Mouse (Mus musculus) forebrain, embryonic 14.5 days (tissue): Measurements from ENCODE around the gene Nxph3. TPM values are rescaled to one million over a fixed set of nuclear protein-coding genes. Genes with fewer than 3 reads are reported as not detected.
A peak's percentile ranks its signal among the peaks of the same experiment; 100 is the strongest.

ENCODE experiments used
- ATAC-seq: fragments of 200-750 bp; cut with Nextera tagmentation; 2 replicates; pipeline ENCODE4 v1.8.0; 2017; ENCODE audit warnings: mild to moderate bottlenecking, moderate library complexity
- DNase-seq: peaks from one replicate; pipeline ENCODE4 v3.0.0-alpha.2; 2015; ENCODE audit warnings: low spot score
- H3K27ac ChIP-seq: fragments of 300-500 bp; sonication (generic); 2 replicates; pipeline ENCODE4 v1.5.1; 2014; ENCODE audit warnings: low read depth, mild to moderate bottlenecking, control low read depth, low read length, moderate library complexity
- H3K27me3 ChIP-seq: fragments of 300-500 bp; sonication (generic); replicated peaks from 2 replicates; pipeline ENCODE4 v1.6.1; 2014; ENCODE audit warnings: low read length, control low read depth, mixed read lengths; ENCODE audit not compliant: control insufficient read depth, insufficient read depth
- H3K36me3 ChIP-seq: fragments of 300-500 bp; sonication (generic); 2 replicates; pipeline ENCODE4 v1.6.1; 2014; ENCODE audit warnings: low read length, control low read depth; ENCODE audit not compliant: control insufficient read depth, insufficient read depth
- H3K4me1 ChIP-seq: fragments of 300-500 bp; sonication (generic); 2 replicates; pipeline ENCODE4 v1.6.1; 2014; ENCODE audit warnings: antibody characterized with exemption, low read length, control low read depth; ENCODE audit not compliant: control insufficient read depth, insufficient read depth
- H3K4me2 ChIP-seq: fragments of 300-500 bp; sonication (generic); 2 replicates; pipeline ENCODE4 v1.6.1; 2014; ENCODE audit warnings: mild to moderate bottlenecking, control low read depth, low read length
- H3K4me3 ChIP-seq: fragments of 300-500 bp; sonication (generic); 2 replicates; pipeline ENCODE4 v1.5.1; 2014; ENCODE audit warnings: low read depth, low read length, control low read depth
- H3K9ac ChIP-seq: fragments of 300-500 bp; sonication (generic); 2 replicates; pipeline ENCODE4 v1.6.1; 2014; ENCODE audit warnings: mild to moderate bottlenecking, low read length, control low read depth, moderate library complexity
- H3K9me3 ChIP-seq: fragments of 300-500 bp; sonication (generic); replicated peaks from 2 replicates; pipeline ENCODE4 v1.6.1; 2016; ENCODE audit warnings: low read length, control low read depth, mixed read lengths; ENCODE audit not compliant: control insufficient read depth
- WGBS: fragments of 180-500 bp; shearing (Covaris S2); extraction: QIAGEN DNeasy Blood & Tissue Kit; methylation state at CpG from one replicate; pipeline ENCODE4 v1.1.7; 2014; 5-methylcytosine and 5-hydroxymethylcytosine counted together
- polyA plus RNA-seq: library from polyadenylated mRNA; unstranded; fragments of >200 nt; fragmentation: Nextera tagmentation; extraction: Ambion mirVana; gene quantifications from 2 replicates; pipeline ENCODE4 v1.2.1, GENCODE M21; 2014

Gene Nxph3
- polyA plus RNA-seq, 1 experiment from 2014 or later = 7.8 TPM

DNA sequence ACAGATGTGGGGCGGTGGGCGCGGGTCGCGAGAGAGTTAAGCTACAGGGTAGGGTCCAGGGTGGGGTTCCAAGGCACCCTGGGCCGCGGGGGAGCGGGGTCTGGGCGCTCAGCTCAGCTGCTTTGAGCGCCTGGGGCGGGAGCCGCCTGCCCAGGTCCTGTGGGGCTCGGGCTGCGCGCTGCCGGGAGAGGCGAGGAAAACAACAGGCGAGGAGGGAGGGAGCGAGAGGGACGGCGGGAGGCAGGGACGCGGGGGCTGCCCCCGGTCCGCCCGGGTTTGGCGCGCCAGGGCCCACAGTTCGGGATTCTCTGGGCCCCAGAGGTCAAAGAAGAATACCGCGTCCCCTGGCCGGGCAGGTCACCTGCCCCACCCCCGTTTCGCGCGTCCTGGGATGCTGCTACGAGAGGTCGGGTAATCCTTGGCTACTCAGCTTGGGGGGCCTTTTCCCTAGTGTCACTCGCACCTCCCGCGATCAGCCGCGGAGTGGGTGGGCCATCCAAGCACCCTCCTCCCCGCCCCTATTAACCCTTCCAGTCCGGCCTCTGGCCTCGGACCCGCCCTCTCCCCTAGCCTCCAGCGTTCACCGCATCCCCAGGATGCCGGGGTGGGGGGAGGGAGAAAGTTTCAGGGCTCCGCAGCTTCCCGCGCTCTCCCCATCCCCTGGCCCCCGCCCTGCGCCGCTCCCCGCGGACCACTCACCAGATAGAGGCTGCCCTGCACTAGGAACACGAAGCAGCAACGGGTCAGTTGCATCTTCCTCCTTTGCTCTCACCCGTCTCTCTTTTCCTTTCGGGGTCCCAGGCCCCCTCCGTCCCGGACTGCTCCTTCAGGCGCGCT, 691 bp downstream of the Nxph3 start:
- Histone ChIP-seq H3K27ac (0 out of 2 replicates have a peak overlapping the region, but pooled peaks have one; percentile 21), H3K4me1 (peaks cover 24% of the 10 kb centered on the region), H3K36me3 (no peaks in the 10 kb centered on the region), H3K9ac (peak overlapping the region; percentile 63), H3K4me2 (peak overlapping the region; percentile 83), H3K27me3 (peaks cover 35% of the 10 kb centered on the region), H3K9me3 (no peaks in the 10 kb centered on the region), H3K4me3 (peak overlapping the region; percentile 47)
- DNase-seq (no peak), ATAC-seq (peak; percentile 33)
- WGBS = under 1% methylated on average over 59 of the region's 66 CpGs

DNA sequence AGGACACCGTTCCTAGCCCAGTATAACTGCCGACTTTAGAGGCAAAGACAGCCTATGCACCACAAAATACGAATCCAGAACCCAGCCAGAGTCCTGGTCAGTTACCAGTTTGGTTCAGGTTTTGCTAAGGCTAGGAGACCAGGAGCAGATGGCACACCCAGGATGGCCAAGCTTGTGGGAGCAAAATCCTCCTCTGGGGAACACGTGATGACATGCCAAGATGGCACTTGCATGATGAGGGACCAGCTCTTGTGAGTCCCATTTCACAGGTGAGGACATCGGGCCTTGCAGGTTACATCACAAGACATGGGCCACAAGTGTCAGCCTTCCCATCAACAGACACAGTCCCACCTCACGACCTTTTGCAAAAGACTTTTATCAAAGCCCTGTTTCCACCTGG, 2.0 kb downstream of the Nxph3 start:
- Histone ChIP-seq H3K36me3 (no peaks in the 10 kb centered on the region), H3K9me3 (no peaks in the 10 kb centered on the region), H3K4me3 (0 out of 2 replicates have a peak overlapping the region, but pooled peaks have one; percentile 47), H3K4me2 (no peak overlapping the region), H3K4me1 (peaks cover 24% of the 10 kb centered on the region), H3K27ac (no peak overlapping the region), H3K27me3 (peaks cover 35% of the 10 kb centered on the region), H3K9ac (no peak overlapping the region)
- no peak for DNase-seq
- 83% methylated on average over 6 of the region's 6 CpGs for WGBS
- ATAC-seq = no peak

DNA sequence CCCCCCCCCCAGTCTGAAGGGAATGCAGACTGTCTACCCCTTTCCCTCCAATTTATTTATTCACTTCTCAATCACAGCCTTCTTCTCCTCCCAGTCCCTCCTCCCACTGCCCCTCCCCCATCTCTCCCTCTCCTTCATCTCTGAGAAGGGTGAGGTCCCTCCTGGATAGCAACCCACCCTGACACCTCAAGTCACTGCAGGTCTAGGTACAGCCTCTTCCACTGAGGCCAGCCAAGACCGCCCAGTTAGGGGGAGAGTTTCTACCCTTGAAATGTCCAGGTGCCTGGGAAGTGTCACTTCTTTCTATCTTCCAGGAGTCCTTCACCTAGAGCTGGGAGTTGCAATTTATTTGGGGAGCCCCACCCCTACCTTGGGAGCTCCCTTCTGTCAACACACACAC, 2.5 kb downstream of the Nxph3 start:
- Histone ChIP-seq H3K4me3 (no peak overlapping the region), H3K27me3 (peaks cover 35% of the 10 kb centered on the region), H3K9me3 (no peaks in the 10 kb centered on the region), H3K9ac (no peak overlapping the region), H3K36me3 (no peaks in the 10 kb centered on the region), H3K27ac (no peak overlapping the region), H3K4me2 (no peak overlapping the region), H3K4me1 (peaks cover 22% of the 10 kb centered on the region)
- no peak for ATAC-seq
- DNase-seq = no peak
- 80% methylated on average over 1 of the region's 1 CpGs for WGBS

DNA sequence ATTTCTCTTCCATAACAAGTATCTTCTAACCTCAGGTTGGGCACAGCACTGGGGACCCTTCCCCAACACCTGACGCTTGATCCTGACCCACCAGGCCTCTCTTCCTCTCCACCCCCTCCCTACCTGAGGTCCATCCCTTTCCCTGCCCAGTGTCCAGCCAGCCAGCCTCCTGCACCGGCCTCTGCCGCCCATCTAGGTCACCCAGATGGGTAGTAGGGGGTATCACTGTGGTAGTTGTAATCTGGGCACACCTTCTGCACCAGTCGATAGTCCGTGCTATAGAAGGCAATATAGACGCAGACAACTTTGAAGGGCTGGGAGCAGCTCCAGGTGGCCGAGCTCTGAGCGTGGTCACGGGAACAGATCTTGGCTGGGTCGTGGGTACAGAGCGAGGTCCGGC, 3.7 kb downstream of the Nxph3 start:
- H3K9me3 ChIP-seq = no peaks in the 10 kb centered on the region
- no peak overlapping the region for H3K4me3 ChIP-seq
- H3K4me1 ChIP-seq = peaks cover 10% of the 10 kb centered on the region
- WGBS = 88% methylated on average over 12 of the region's 12 CpGs
- peaks cover 35% of the 10 kb centered on the region for H3K27me3 ChIP-seq
- DNase-seq (no peak), ATAC-seq (no peak)
- no peak overlapping the region for H3K4me2 ChIP-seq
- no peak overlapping the region for H3K9ac ChIP-seq
- no peaks in the 10 kb centered on the region for H3K36me3 ChIP-seq
- no peak overlapping the region for H3K27ac ChIP-seq

DNA sequence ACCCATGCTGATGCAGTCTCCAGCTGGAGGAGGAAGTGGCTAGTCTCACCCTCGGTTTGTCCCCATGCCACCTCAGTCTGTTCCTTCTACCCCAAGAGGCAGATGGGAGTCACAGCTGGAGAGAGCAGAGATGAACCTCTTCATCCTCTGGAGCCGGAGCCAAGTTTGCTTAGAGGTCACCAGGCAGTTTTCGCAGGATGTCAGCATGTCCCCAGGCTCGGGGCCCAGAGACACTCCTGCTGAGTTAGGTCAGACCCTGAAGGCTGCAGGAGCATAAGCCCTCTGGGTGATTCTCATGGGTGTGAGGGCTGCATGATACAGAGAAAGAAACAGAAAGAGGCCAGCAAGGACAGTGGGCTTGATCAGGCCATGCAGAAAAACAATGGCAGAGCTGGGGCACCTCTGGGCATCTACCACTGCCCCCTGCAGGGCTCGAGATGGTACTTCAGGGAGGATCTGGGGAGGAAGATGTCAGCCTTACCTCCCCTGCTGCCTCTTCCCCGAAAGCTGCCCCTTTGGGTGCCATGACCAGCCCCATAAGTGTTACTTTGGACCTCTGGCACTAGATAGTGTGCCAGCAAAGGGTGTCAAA, 5.1 kb downstream of the Nxph3 start:
- Histone ChIP-seq H3K27ac (no peak overlapping the region), H3K9ac (no peak overlapping the region), H3K4me1 (peaks cover 5% of the 10 kb centered on the region; the same call in 1 of the 2 replicates), H3K4me2 (no peak overlapping the region), H3K27me3 (peaks cover 25% of the 10 kb centered on the region), H3K4me3 (no peak overlapping the region), H3K9me3 (no peaks in the 10 kb centered on the region), H3K36me3 (no peaks in the 10 kb centered on the region)
- DNase-seq (no peak), ATAC-seq (no peak)
- 73% methylated on average over 6 of the region's 6 CpGs for WGBS

DNA sequence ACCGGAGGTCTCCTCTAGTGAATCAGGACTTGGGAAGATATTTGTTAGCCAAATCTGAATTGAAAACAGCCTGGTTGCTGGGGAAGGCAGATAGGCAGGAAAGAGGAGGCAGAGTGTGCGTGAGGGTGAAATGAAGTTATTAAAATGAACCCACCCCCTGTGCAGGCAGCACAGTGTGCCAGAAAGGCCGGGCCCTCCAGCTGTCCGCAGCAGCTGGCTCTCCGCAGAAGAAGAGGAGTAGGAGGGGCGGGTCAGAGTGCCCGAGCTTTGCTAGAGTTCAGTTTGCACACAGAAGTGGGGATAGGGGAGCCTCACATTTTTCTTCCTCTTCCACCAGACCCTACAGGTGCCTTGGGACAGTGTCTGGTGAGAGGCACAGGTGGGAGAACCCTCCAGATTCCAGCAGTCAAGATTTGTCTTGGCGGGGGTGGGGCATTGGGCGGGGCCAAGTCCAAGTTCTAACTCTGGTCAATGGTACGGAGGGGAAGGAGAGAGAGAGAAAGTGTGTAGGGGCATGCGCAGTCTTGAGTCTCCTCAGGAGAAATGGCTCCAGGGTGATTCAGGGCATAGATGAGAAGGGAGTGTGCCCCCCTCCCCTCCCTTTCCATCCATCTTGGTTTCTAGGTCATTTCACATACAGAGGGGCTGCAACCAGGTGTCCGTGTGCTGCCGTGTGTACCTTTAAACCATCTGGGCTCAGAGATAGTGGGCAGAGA, 6.0 kb downstream of the Nxph3 start:
- Histone ChIP-seq H3K9me3 (no peaks in the 10 kb centered on the region), H3K4me3 (no peak overlapping the region), H3K9ac (no peak overlapping the region), H3K27me3 (peaks cover 16% of the 10 kb centered on the region), H3K36me3 (no peaks in the 10 kb centered on the region), H3K27ac (no peak overlapping the region), H3K4me1 (no peaks in the 10 kb centered on the region), H3K4me2 (no peak overlapping the region)
- ATAC-seq = no peak
- DNase-seq = no peak
- 57% methylated on average over 13 of the region's 13 CpGs for WGBS

DNA sequence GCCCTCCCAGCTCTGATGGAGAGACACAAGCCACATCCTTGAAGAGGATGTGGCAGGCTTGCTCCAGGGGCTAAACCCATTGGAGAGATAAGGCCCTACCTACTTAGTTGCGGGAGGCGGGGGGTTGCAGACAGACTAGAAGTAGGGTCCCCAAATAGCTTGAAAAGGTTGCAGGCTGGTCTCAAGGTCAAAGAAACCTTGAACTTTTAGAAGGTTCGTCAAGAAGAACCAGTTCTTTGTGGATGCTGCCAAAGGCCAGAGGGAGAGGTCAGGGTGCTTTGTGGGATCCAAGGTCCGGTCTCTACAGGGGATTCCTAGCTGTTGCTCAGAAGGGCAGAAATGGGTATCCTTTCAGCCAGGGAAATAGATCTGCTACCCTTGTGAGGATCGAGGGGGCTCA, 6.6 kb downstream of the Nxph3 start:
- H3K4me3 ChIP-seq = no peak overlapping the region
- H3K4me1 ChIP-seq = no peaks in the 10 kb centered on the region
- 73% methylated on average over 5 of the region's 5 CpGs for WGBS
- peaks cover 11% of the 10 kb centered on the region for H3K27me3 ChIP-seq
- DNase-seq (no peak), ATAC-seq (no peak)
- H3K27ac ChIP-seq = no peak overlapping the region
- no peak overlapping the region for H3K9ac ChIP-seq
- no peaks in the 10 kb centered on the region for H3K9me3 ChIP-seq
- no peak overlapping the region for H3K4me2 ChIP-seq
- no peaks in the 10 kb centered on the region for H3K36me3 ChIP-seq

DNA sequence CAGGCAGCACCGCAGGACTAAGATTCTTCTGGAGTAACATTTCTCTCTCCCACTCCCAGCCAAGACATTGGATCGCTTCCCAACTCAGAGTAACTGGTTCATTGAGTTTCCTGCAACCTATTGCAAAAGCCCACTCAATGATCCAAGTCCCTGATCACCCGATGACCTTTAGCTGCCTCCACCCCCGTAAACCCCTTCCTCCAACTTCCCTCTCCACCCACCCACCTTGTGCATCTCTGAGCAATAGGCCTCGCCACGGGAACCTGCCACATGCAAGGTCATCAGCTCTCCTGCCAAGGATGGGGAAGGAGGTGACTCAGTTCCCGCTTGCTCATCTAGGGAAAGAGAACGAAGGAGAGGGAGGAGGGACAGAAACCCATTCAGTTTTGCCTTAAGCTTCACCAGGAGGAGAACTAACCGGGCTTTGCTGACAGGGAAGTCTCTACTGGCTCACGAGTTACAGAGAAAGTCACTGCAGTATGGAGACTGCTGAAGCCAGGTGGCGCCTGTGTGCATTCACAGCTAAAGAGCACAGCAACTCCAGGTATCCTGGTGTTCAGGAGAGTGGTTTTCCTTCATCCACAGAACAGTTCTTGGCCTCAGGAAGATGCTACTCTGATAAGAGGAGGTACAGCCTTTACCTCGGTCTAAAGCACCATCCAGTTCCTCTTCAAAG, 7.2 kb downstream of the Nxph3 start:
- Histone ChIP-seq H3K4me3 (no peak overlapping the region), H3K27me3 (peaks cover 5% of the 10 kb centered on the region; the same call in 1 of the 2 replicates), H3K4me1 (no peaks in the 10 kb centered on the region), H3K4me2 (no peak overlapping the region), H3K27ac (no peak overlapping the region), H3K9me3 (no peaks in the 10 kb centered on the region), H3K9ac (no peak overlapping the region), H3K36me3 (no peaks in the 10 kb centered on the region)
- no peak for DNase-seq
- no peak for ATAC-seq
- 51% methylated on average over 12 of the region's 12 CpGs for WGBS
